Mouse (Mus musculus) CD4-positive, CD25-positive, alpha-beta regulatory T cell (primary cell): ENCODE measurements around the gene Rnf213. TPM values are rescaled to one million over a fixed set of nuclear protein-coding genes. Genes with fewer than 3 reads are reported as not detected.

ENCODE experiments used
- polyA plus RNA-seq: library from polyadenylated mRNA; unstranded; fragments of 100-300 nt; shearing (Covaris generic); gene quantifications from one replicate; pipeline ENCODE4 v1.2.1, GENCODE M21; 2017

The Rnf213 gene
- polyA plus RNA-seq, result 25.3 TPM

GRCm38 (mm10) chr11:119392800-119393482, at the start of gene Rnf213:
Rnf213 (plus strand) TSS chr11:119393100.

GRCm38 (mm10) chr11:119355443-119356385, 37.2 kb upstream of the Rnf213 start, which contains the start of the genes Sgsh and Slc26a11:
Sgsh (minus strand) TSS chr11:119355536.
Slc26a11 (plus strand) TSS chr11:119355557.

GRCm38 (mm10) chr11:119490861-119491689, 98.2 kb downstream of the Rnf213 start, which contains the start of gene Endov:
Endov (plus strand) TSS chr11:119491347.

Other genes with a start within 250 kb of the Rnf213 start
- 0.75 TPM for gene Tbc1d16, start 164.6 kb upstream of the Rnf213 start, polyA plus RNA-seq
- gene Ccdc40, start 164.5 kb upstream of the Rnf213 start, polyA plus RNA-seq, result 1.9 TPM
- gene Gaa, start 125.2 kb upstream of the Rnf213 start, polyA plus RNA-seq, result 26.2 TPM
- gene Eif4a3, start 93.0 kb upstream of the Rnf213 start, polyA plus RNA-seq, result 283 TPM
- not detected for gene Card14, start 85.3 kb upstream of the Rnf213 start, polyA plus RNA-seq
- 13.7 TPM for gene Sgsh, start 37.6 kb upstream of the Rnf213 start, polyA plus RNA-seq
- 14.2 TPM for gene Slc26a11, start 37.5 kb upstream of the Rnf213 start, polyA plus RNA-seq
- gene Endov, start 98.2 kb downstream of the Rnf213 start, polyA plus RNA-seq, result 28.8 TPM
- not detected for gene Nptx1, start 154.7 kb downstream of the Rnf213 start, polyA plus RNA-seq
- 24.0 TPM for gene Rptor, start 209.8 kb downstream of the Rnf213 start, polyA plus RNA-seq